Mouse (Mus musculus): Measurements from ENCODE around the gene Il6st.

DNA sequence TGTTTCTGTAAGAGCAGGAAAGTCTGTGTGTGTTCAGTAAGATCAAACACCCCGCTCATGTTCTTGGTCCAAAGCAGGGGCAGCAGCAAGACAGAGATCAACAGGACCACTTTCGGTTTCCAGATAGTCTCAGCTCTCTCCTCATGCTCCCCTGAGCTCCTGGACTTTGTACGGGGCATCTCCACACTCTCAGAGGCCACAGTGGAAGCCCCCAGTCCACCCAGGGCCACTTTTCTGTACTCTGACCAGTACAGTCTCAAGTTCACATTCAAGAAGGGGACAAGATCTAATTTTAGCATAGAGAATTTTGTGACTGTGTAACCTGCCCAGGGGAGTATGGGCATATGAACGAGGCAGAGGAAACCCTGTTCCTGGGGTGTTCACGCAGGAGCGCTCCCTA, 3.9 kb upstream of the Il6st start:
- TF ChIP-seq GATA1 (IDR thresholded peaks at IDR 0.05; ENCODE audit: borderline replicate concordance, low read length) (no peak), FLI1 (IDR thresholded peaks at IDR 0.05; ENCODE audit: low read length) (no peak)
